Mouse (Mus musculus) c-Kit-positive CD71-positive TER-119-positive erythroid progenitor cells, embryonic 14.5 days (primary cell): ENCODE data around the gene Acbd4.

Experiments used
- DNase-seq: peaks from one replicate; pipeline ENCODE4 v3.0.0-alpha.2; 2013; ENCODE audit warnings: low spot score

Gene Acbd4

GRCm38 (mm10) chr11:103142441-103143182, 41.1 kb downstream of the Acbd4 start:
- no peak for DNase-seq

- DNase-seq: no peak
Measured at GRCm38 (mm10) chr11:103144309-103145285, 43.1 kb downstream of the Acbd4 start.

GRCm38 (mm10) chr11:103146386-103146785, 44.9 kb downstream of the Acbd4 start:
- DNase-seq: no peak

- DNase-seq: no peak
Measured at GRCm38 (mm10) chr11:103147766-103148165, 46.3 kb downstream of the Acbd4 start.

GRCm38 (mm10) chr11:103149771-103150170, 48.3 kb downstream of the Acbd4 start:
- DNase-seq: no peak

GRCm38 (mm10) chr11:103158621-103159478, 57.4 kb downstream of the Acbd4 start:
- peak; percentile 87 for DNase-seq

- DNase-seq: no peak
Measured at GRCm38 (mm10) chr11:103160738-103161137, 59.3 kb downstream of the Acbd4 start.

- no peak for DNase-seq
Measured at GRCm38 (mm10) chr11:103161449-103161848, 60.0 kb downstream of the Acbd4 start.
